Mouse (Mus musculus) left cerebral cortex, postnatal 36 days (tissue): Measurements from ENCODE around the gene Polr2i. TPM values are rescaled to one million over a fixed set of nuclear protein-coding genes. Genes with fewer than 3 reads are reported as not detected.
A peak's percentile ranks its signal among the peaks of the same experiment; 100 is the strongest.
"Not testable (repeated sequence)": the region's sequence is repeated elsewhere in the genome, so short reads cannot be mapped to it uniquely, and the experiment has no call there.

ENCODE experiments used
- DNase-seq, 2 experiments: peaks; one replicate each; pipeline ENCODE4 v3.0.0; 2021 to 2022; ENCODE audit warnings: low spot score in 2 of 2, mixed read lengths in 1 of 2
- intact Hi-C: fragments of 180-260 bp; cut with DNase I; formaldehyde crosslinking; loops from one replicate; pipeline ENCODE4 v1.15.1; 2025
- total RNA-seq, 2 experiments: library from RNA; stranded (reverse); gene quantifications; 2 replicates each; pipeline ENCODE4 v1.2.3; 2021

The Polr2i gene
- total RNA-seq, 2 experiments from 2014 or later = 45.6 to 53.4 TPM

DNA sequence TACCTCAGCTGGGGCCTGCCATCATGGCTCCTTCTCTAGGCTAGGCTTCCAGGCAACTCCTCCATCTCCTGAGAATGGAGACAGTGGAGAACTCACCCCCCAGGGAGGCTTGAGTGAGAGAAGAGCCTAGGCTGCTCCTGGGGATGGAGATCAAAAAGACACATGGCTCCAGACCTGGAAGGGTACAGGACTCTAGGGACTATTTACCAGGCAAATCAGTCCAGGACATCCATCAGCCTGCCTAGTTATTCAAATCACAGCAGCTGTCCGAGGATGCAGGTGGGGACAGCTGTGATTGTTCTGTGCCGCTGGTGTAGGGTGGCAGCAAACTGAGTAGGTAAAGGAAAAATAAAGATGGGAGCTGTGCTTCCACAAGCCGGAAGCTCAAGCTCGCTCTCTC lies 3.9 kb downstream of the Polr2i start, which contains the start of gene Ovol3:
Ovol3 (minus strand) TSS at position 101 of the 400 bp plus-strand sequence.
- no peak for DNase-seq
- intact Hi-C loops = no loop called here

DNA sequence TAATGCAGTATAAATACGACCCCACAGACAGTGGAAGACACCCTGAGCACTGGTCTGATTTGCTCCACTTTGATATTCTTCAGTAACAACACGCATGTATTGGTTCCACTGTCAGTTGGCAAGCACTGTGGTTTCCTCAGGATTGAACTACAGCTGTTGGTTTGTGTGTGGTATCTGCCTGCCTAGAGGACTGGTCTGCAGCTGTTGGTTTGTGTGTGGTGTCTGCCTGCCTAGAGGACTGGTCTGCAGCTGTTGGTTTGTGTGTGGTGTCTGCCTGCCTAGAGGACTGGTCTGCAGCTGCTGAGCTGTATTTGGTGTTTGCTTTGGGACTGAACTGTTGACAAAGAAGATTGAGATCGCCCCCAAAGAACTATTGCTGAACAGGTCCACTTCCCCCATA lies 5.6 kb downstream of the Polr2i start:
- intact Hi-C loops, DNase-seq: not testable (repeated sequence)

DNA sequence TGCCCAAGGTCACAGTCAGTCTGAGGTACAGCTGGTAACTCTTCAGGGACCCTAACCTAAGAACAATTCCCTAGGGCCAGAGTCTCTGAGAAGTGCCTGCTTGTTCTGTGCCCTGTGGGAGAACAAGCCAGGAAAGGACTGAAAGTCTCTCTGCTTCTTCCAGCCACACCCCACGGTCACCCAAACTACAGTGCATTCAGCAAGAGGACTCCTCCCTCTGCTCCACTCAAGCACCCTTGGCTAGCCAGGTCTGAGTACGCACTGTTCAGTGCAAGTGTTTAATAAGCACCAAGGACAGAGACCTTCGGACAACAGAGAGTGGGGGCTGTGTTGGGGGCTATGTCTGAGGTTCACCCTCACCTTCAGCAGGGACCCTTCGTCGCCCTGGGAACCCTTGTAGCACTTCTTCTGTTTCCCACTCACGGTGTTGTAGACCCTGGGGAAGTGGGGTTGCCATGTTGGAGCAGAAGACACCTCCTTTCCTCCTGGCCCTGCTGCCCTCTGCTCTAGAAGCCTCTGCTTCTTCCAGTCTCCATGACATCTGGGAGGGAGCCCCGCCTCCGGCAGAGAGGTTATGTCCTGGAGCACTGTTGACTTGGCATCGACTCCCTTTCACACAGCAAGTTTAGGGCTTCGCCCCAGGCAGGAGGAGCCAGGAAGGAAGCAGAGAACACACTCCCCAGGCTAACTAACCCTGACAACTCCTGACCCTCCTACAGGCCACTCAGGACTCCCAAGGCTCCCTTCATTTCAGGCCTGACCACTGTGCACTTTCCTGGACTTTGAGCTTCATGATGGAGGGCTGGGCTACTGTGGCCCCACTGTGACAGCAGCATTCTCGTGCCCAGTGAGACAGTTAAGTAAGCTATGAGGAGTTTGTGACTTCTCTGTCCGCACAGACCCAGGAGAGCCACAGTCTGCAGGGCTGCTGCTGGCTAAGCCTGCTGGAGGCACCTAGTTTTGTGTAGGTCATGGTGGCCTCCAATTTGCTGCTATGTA lies 20.5 kb downstream of the Polr2i start:
- intact Hi-C loops = no loop called here
- no peak for DNase-seq

DNA sequence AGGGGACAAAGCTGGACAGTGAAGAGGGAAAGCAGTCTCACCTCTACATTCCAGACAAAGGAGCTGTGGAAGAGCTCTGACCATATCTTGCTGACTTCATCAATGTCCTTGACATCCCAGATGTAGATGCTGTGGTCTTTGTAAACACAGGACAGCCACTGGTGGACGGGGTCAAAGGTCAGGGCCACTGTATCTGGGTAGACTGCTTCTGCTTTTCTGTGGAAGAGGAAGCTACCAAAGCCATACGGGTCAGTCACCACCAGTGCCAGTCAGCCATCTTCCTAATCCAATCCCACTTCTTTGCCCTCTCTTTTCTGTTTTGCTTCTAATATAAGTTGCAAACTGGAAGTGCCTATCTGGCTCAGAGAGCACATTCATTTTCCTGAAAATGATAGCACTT lies 33.3 kb downstream of the Polr2i start:
- intact Hi-C loops = no loop called here
- DNase-seq = no peak

- DNase-seq = no peak
- intact Hi-C loops = no loop called here
Measured at GRCm38 (mm10) chr7:30265531-30265930, 33.8 kb downstream of the Polr2i start.

- intact Hi-C loops = no loop called here
Measured at GRCm38 (mm10) chr7:30265935-30266334, 34.2 kb downstream of the Polr2i start.

DNA sequence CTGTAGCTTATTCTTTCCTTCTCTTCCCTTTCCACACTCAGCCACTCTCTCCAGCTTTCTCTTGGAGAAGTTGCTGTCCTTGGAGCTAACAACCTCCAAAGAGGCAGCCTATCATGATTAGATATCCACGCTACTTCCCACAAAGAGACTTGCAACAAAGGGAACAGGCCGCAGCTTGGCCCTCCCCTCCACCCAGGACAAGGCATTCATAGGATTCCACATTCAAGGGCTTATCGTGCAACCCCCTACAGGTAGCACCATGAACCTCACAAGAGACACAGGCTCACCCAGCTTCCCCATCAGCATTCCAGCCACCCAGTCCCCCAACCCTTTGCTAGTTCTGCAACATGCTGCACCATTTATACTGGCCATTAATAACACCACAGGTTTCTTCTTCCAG lies 35.0 kb downstream of the Polr2i start:
- intact Hi-C loops = no loop called here

More at GRCm38 (mm10) chr7:30265935-30266334, 34.2 kb downstream of the Polr2i start:
- DNase-seq = no peak

DNA sequence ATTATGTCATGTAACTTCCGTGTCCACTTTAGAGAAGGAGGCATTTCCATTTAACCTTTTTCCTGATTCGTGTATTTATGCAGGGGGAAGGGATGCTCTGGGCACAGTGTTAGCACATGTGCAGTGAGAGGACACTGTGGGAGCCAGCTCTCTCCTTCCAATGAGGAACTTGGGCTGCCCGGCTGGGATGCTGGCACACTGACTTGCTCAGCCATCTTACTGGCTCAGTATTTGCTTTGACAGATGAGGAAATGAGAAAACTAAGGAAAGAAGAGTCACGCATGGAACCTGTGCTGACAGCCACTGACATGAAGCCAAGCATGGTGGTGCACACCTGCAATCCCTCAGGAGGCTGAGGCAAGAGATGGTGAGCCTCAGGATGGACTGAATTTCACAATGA lies 37.9 kb downstream of the Polr2i start:
- intact Hi-C loops = no loop called here
- no peak for DNase-seq

More for the DNA sequence above, 35.0 kb downstream of the Polr2i start:
- DNase-seq = no peak

DNA sequence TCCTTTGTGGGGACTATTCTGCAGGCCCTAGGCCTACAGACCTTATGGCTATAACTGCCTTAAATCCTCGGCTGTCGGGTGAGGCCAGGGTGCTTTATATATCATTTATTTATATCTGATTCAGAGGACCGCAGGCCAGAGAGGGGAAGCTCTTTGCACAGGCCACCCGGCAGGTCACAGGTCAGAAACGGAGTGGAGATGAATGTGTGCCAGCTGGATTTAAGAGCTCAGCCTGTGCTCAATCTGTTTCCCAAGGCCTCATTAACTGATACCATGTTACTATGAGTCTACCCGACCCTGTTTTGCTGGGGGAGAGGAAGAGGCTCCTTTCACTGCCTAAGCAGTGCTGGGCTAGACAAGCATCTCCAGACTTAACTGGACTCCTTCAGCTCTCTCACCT lies 42.6 kb downstream of the Polr2i start:
- intact Hi-C loops = no loop called here
- no peak for DNase-seq

GRCm38 (mm10) chr7:30278911-30279310 lies 47.2 kb downstream of the Polr2i start:
- intact Hi-C loops = no loop called here
- DNase-seq = no peak

DNA sequence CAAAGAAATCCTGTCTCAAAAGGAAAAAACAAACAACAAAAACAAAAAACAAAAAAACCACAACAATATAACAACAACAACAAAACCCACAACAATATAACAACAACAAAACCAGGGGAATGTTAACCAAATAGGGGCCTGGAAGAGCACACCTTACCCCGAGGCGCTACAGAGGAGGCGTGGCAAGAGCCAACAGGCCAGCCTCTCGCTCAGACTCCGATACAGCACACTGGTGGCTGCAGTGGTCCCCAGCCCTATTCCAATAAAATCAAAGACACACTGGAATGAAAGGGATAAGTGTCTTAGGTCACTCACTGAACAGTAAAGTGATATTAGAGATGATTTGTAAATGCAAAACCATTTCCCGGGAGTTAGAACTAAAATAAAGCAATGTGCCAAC lies 47.8 kb downstream of the Polr2i start:
- intact Hi-C loops = no loop called here
- no peak for DNase-seq

DNA sequence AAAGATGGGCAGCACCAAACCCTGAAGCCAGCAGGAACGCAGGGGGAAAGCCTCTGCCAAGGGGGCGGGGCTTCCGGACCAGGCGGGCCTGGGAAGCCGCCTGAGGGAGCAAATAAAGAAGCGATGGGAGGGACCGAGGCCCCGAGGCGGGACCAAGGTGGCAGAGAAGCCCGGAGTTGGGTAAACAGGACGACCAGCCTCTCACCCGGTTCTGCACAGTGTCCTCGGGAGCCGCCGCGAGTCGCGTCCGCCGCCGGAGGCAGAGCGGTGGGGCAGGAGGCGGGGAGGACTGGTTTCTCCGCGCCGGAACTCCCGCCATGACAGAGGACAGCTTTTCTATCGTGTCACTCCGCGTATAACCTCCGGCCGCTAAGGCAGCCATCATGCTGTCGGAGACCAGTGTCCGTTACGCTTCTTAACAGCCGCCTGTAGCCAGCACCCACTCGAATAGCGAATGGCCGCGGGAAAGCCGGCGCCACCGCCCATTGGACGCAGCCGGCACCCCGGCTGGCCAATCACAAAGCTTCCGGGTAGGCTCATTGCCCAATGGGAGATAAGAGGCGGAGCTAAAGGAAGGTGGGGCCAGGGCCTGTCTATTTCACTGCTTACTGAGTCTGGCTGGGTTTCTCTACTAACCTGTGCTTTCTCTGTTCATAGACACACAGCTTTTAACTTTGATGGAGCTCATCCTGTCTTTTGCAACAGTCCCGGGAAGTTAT lies 48.4 kb downstream of the Polr2i start, which contains the start of the genes Thap8 and Wdr62:
Thap8 (plus strand) TSS at position 144 of the 719 bp plus-strand sequence.
Wdr62 (minus strand) TSS at position 469 of the 719 bp plus-strand sequence.
- DNase-seq = peak; percentile 87 to 90
- intact Hi-C loops = loop anchor here (5.0 kb wide), 1 partner anchor 48 kb away; the partner anchor contains the start of genes Polr2i and Tbcb

GRCm38 (mm10) chr7:30280670-30281138 lies 49.0 kb downstream of the Polr2i start:
- intact Hi-C loops = loop anchor here (5.0 kb wide), 1 partner anchor 48 kb away; the partner anchor contains the start of genes Polr2i and Tbcb

GRCm38 (mm10) chr7:30281522-30281921 lies 49.8 kb downstream of the Polr2i start:
- DNase-seq = no peak
- intact Hi-C loops = loop anchor here (5.0 kb wide), 1 partner anchor 49 kb away; the partner anchor contains the start of genes Polr2i and Tbcb

More at GRCm38 (mm10) chr7:30280670-30281138, 49.0 kb downstream of the Polr2i start:
- peak; percentile 85 to 86 for DNase-seq

DNA sequence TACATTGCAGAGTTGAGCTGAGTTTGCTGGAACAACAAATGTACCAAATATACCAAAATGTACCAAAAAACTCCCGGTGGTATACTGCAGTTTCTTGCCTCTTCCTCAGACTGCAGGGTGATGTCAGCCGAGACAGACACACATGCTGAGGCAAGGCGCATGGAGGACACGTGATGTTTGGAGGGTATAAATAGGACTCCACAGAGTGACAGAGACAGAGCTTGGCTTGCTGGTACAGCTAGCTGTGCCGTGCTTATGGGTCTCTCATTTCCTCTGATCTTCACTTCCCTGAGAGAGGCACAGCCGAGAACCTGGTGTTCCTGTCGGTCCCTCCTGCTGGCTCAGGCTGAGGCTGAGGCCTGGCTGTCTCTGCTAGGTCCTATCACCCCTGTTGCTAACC lies 51.0 kb downstream of the Polr2i start:
- intact Hi-C loops = loop anchor here (5.0 kb wide), 1 partner anchor 50 kb away; the partner anchor contains the start of genes Polr2i and Tbcb
- DNase-seq = no peak

Other genes starting within 250 kb of the Polr2i start
- 1 to 10 TPM; 3.2 to 5.3 TPM for gene Zfp568, start 248.0 kb upstream of the Polr2i start, total RNA-seq
- 1 to 10 TPM; 7.7 to 8.5 TPM for gene Zfp14, start 180.6 kb upstream of the Polr2i start, total RNA-seq
- gene Zfp82, start 159.0 kb upstream of the Polr2i start, total RNA-seq = 1 to 10 TPM; 3.4 to 4.5 TPM
- gene Gm26920, start 141.5 kb upstream of the Polr2i start, total RNA-seq = 1 to 10 TPM in 1 of 2 experiments, not detected in 1; 1.1 TPM
- 1 to 10 TPM; 7.5 to 7.6 TPM for gene Zfp566, start 141.4 kb upstream of the Polr2i start, total RNA-seq
- 10 to 100 TPM; 65.6 to 70.4 TPM for gene Zfp260, start 137.2 kb upstream of the Polr2i start, total RNA-seq
- 10 to 100 TPM; 29.9 to 38.4 TPM for gene Zfp382, start 110.0 kb upstream of the Polr2i start, total RNA-seq
- 10 to 100 TPM; 40.5 to 48.3 TPM for gene Zfp146, start 62.2 kb upstream of the Polr2i start, total RNA-seq
- 1 to 10 TPM; 5.8 to 6.0 TPM for gene Cox7a1, start 47.8 kb upstream of the Polr2i start, total RNA-seq
- 100 to 1,000 TPM; 175 to 181 TPM for gene Capns1, start 33.1 kb upstream of the Polr2i start, total RNA-seq
- 100 to 1,000 TPM; 135 to 142 TPM for gene Tbcb, start 324 bp downstream of the Polr2i start, total RNA-seq
- gene Ovol3, start 3.8 kb downstream of the Polr2i start, total RNA-seq = not detected
- under 1 TPM; 0.32 to 0.41 TPM for gene Thap8, start 48.1 kb downstream of the Polr2i start, total RNA-seq
- 1 to 10 TPM; 1.0 to 1.1 TPM for gene Wdr62, start 48.5 kb downstream of the Polr2i start, total RNA-seq
- 100 to 1,000 TPM; 491 to 494 TPM for gene Clip3, start 59.8 kb downstream of the Polr2i start, total RNA-seq
- gene Alkbh6, start 76.8 kb downstream of the Polr2i start, total RNA-seq = 10 to 100 TPM; 58.7 to 65.2 TPM
- 1 to 10 TPM; 6.4 to 9.1 TPM for gene Syne4, start 82.9 kb downstream of the Polr2i start, total RNA-seq
- gene E130208F15Rik, start 89.8 kb downstream of the Polr2i start, total RNA-seq = under 1 TPM; 0.52 to 0.54 TPM
- 1 to 10 TPM; 7.5 to 9.4 TPM for gene Sdhaf1, start 91.9 kb downstream of the Polr2i start, total RNA-seq
- 10 to 100 TPM; 32.9 to 35.1 TPM for gene Lrfn3, start 130.8 kb downstream of the Polr2i start, total RNA-seq
- gene Tyrobp, start 181.8 kb downstream of the Polr2i start, total RNA-seq = 10 to 100 TPM; 25.0 to 28.4 TPM
- 1 to 10 TPM; 1.2 to 2.1 TPM for gene Hcst, start 187.9 kb downstream of the Polr2i start, total RNA-seq
- gene Nfkbid, start 189.8 kb downstream of the Polr2i start, total RNA-seq = 1 to 10 TPM; 2.9 to 3.6 TPM
- 1,000 to 10,000 TPM; 1,238 to 1,418 TPM for gene Aplp1, start 213.6 kb downstream of the Polr2i start, total RNA-seq
- 10 to 100 TPM; 12.9 to 17.8 TPM for gene Kirrel2, start 225.7 kb downstream of the Polr2i start, total RNA-seq
- gene Nphs1, start 226.4 kb downstream of the Polr2i start, total RNA-seq = under 1 TPM; 0.99 to 1.00 TPM